Mouse (Mus musculus) limb, embryonic 14.5 days (tissue): Measurements from ENCODE around the gene Dcaf11. TPM values are rescaled to one million over a fixed set of nuclear protein-coding genes. Genes with fewer than 3 reads are reported as not detected.

Experiments used
- ATAC-seq: fragments of 200-750 bp; cut with Nextera tagmentation; 2 replicates; pipeline ENCODE4 v1.8.0; 2017; ENCODE audit warnings: low read depth, moderate number of reproducible peaks, moderate TSS enrichment; ENCODE audit not compliant: low FRiP score
- DNase-seq: peaks from one replicate; pipeline ENCODE4 v3.0.0-alpha.2; 2015; ENCODE audit warnings: low spot score
- H3K27ac ChIP-seq: fragments of 300-500 bp; sonication (generic); replicated peaks from 2 replicates; pipeline ENCODE4 v1.5.1; 2014; ENCODE audit warnings: low read depth, mild to moderate bottlenecking, low read length, moderate library complexity, mixed read lengths
- H3K27me3 ChIP-seq: fragments of 300-500 bp; sonication (generic); 2 replicates; pipeline ENCODE4 v1.6.1; 2014; ENCODE audit warnings: low read length, mixed read lengths; ENCODE audit not compliant: control insufficient read depth, insufficient read depth
- H3K36me3 ChIP-seq: fragments of 300-500 bp; sonication (generic); 2 replicates; pipeline ENCODE4 v1.6.1; 2014; ENCODE audit warnings: mild to moderate bottlenecking, low read length, moderate library complexity, mixed read lengths; ENCODE audit not compliant: control insufficient read depth, insufficient read depth
- H3K4me1 ChIP-seq: fragments of 300-500 bp; sonication (generic); 2 replicates; pipeline ENCODE4 v1.6.1; 2014; ENCODE audit warnings: antibody characterized with exemption, low read length, mixed read lengths; ENCODE audit not compliant: control insufficient read depth, insufficient read depth
- H3K4me2 ChIP-seq: fragments of 300-500 bp; sonication (generic); replicated peaks from 2 replicates; pipeline ENCODE4 v1.6.1; 2014; ENCODE audit warnings: low read depth, mild to moderate bottlenecking, low read length, moderate library complexity; ENCODE audit not compliant: severe bottlenecking
- H3K4me3 ChIP-seq: fragments of 300-500 bp; sonication (generic); replicated peaks from 2 replicates; pipeline ENCODE4 v1.5.1; 2014; ENCODE audit warnings: low read length
- H3K9ac ChIP-seq: fragments of 300-500 bp; sonication (generic); 2 replicates; pipeline ENCODE4 v1.6.1; 2014; ENCODE audit warnings: mild to moderate bottlenecking, low read depth, low read length, moderate library complexity; ENCODE audit not compliant: severe bottlenecking
- H3K9me3 ChIP-seq: fragments of 300-500 bp; sonication (generic); 2 replicates; pipeline ENCODE4 v1.6.1; 2016; ENCODE audit warnings: low read length; ENCODE audit not compliant: control insufficient read depth
- POLR2A ChIP-seq: fragments of 200-500 bp; IDR thresholded peaks from 2 replicates; pipeline ENCODE4 v1.8.0; 2012; ENCODE audit warnings: inconsistent platforms, mild to moderate bottlenecking, moderate library complexity, borderline replicate concordance; ENCODE audit not compliant: insufficient read depth, insufficient read length; ENCODE audit errors: extremely low read depth
- WGBS: fragments of 180-500 bp; shearing (Covaris S2); extraction: QIAGEN DNeasy Blood & Tissue Kit; methylation state at CpG from one replicate; pipeline ENCODE4 v1.1.7; 2014; 5-methylcytosine and 5-hydroxymethylcytosine counted together
- polyA plus RNA-seq, 2 experiments: library from polyadenylated mRNA; depleted of rRNA in 1 of 2; stranded (reverse) in 1 of 2; unstranded in 1 of 2; fragments of >200 nt; fragmentation: Nextera tagmentation in 1 of 2; extraction: Ambion mirVana in 1 of 2; gene quantifications; 2 replicates each; pipeline versions ENCODE4 v1.2.1 to v1.2.3; 2012 to 2014

Gene Dcaf11
- polyA plus RNA-seq, 2 experiments, result 53.0 to 53.8 TPM

DNA sequence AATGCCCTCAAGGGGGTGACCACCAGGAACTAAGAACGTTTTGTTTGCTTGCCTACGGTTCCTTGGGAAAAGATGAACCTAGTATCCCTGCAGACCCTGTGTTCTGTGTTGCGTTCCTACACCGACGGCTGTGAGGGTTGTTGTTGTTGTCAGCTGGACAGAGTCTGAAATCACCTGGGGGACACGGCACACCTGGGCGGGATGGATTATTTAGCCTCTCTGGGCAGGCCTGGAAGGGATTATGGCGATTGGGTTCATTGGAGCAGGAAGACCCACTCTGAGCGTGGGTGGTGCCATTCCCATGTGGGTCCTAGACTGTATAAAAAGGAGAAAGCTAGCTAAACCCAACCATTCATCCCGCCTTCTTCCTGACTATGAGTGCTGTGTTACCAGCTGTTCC lies 2.1 kb downstream of the Dcaf11 start:
- Histone ChIP-seq H3K36me3 (peaks cover 37% of the 10 kb centered on the region), H3K4me2 (peak overlapping the region; percentile 72; the same call in 1 of the 2 replicates), H3K27ac (no peak overlapping the region), H3K4me1 (peaks cover 5% of the 10 kb centered on the region), H3K9me3 (no peaks in the 10 kb centered on the region), H3K9ac (no peak overlapping the region), H3K4me3 (no peak overlapping the region), H3K27me3 (no peaks in the 10 kb centered on the region)
- no peak for ATAC-seq
- DNase-seq, result no peak
- 81% methylated on average over 10 of the region's 10 CpGs for WGBS
- no peak for TF ChIP-seq POLR2A

DNA sequence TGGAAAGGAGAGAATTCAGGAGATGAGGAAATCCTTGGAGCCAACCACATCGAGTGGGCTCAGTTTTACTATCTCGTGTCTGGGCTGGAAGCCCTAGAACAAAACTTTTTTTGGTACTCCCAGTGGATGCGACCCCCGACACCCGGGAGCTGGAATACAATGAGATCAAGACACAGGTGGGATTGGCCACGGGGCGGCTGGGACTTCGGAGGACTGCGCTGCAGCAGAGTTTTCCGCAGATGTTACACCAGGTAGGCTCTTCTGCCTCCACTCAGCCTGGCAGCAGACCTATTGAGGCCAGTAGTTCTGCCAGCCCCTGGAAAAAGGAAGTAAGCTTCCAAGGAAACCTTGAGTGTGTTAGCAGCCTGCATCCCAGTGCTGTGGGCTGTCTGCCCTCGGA lies 3.4 kb downstream of the Dcaf11 start:
- 89% methylated on average over 11 of the region's 11 CpGs for WGBS
- no peak overlapping the region for H3K9ac ChIP-seq
- no peak for ATAC-seq

GRCm38 (mm10) chr14:55565748-55566147 lies 5.9 kb downstream of the Dcaf11 start:
- no peak for TF ChIP-seq POLR2A
- no peak overlapping the region for H3K4me2 ChIP-seq

More for the DNA sequence above, 3.4 kb downstream of the Dcaf11 start:
- no peaks in the 10 kb centered on the region for H3K27me3 ChIP-seq
- H3K4me1 ChIP-seq, result peaks cover 5% of the 10 kb centered on the region
- H3K4me3 ChIP-seq, result no peak overlapping the region
- no peak for TF ChIP-seq POLR2A
- H3K4me2 ChIP-seq, result no peak overlapping the region
- H3K36me3 ChIP-seq, result peaks cover 49% of the 10 kb centered on the region
- H3K27ac ChIP-seq, result no peak overlapping the region
- no peaks in the 10 kb centered on the region for H3K9me3 ChIP-seq
- DNase-seq, result no peak

GRCm38 (mm10) chr14:55567496-55567895 lies 7.7 kb downstream of the Dcaf11 start:
- 93% methylated on average over 3 of the region's 3 CpGs for WGBS
- no peak for TF ChIP-seq POLR2A
- H3K4me1 ChIP-seq, result no peaks in the 10 kb centered on the region
- H3K4me2 ChIP-seq, result no peak overlapping the region
- no peak overlapping the region for H3K9ac ChIP-seq
- no peak for DNase-seq
- H3K4me3 ChIP-seq, result no peak overlapping the region
- H3K9me3 ChIP-seq, result no peaks in the 10 kb centered on the region
- H3K27ac ChIP-seq, result no peak overlapping the region
- H3K36me3 ChIP-seq, result peaks cover 66% of the 10 kb centered on the region
- no peak for ATAC-seq
- H3K27me3 ChIP-seq, result no peaks in the 10 kb centered on the region

More at GRCm38 (mm10) chr14:55565748-55566147, 5.9 kb downstream of the Dcaf11 start:
- no peak for ATAC-seq
- Histone ChIP-seq H3K4me3 (no peak overlapping the region), H3K36me3 (peaks cover 66% of the 10 kb centered on the region), H3K4me1 (peaks cover 5% of the 10 kb centered on the region), H3K27me3 (no peaks in the 10 kb centered on the region), H3K9ac (no peak overlapping the region), H3K27ac (no peak overlapping the region), H3K9me3 (no peaks in the 10 kb centered on the region)
- 86% methylated on average over 3 of the region's 3 CpGs for WGBS
- DNase-seq, result no peak

- no peak for ATAC-seq
- no peaks in the 10 kb centered on the region for H3K9me3 ChIP-seq
- H3K4me1 ChIP-seq, result no peaks in the 10 kb centered on the region
- no peak overlapping the region for H3K27ac ChIP-seq
- WGBS, result 88% methylated on average over 2 of the region's 2 CpGs
- H3K9ac ChIP-seq, result no peak overlapping the region
- H3K36me3 ChIP-seq, result peaks cover 43% of the 10 kb centered on the region
- H3K27me3 ChIP-seq, result no peaks in the 10 kb centered on the region
- no peak for TF ChIP-seq POLR2A
- no peak for DNase-seq
- no peak overlapping the region for H3K4me2 ChIP-seq
- H3K4me3 ChIP-seq, result no peak overlapping the region
These were observed 10.8 kb downstream of the Dcaf11 start for GRCm38 (mm10) chr14:55570588-55570987.

DNA sequence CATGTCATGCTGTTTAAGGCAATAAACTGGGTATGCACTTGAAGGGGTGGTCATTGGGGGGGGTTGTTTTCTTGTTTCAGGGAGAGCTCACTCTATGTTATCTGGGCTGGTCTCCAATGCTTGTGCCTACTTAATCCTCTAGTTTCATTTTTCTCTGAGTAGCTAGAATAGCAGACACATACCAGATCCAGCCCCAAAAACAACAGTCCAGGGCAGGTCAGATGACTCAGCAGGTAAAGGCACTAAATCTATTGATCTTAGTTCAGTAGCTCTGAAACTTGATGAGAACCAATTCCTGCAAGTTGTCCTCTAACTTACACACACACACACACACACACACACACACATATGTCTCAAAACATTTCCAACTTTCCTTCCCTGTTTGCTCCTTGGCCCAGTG lies 12.0 kb downstream of the Dcaf11 start:
- ATAC-seq (no peak), DNase-seq (no peak)
- H3K27ac ChIP-seq, result no peak overlapping the region
- H3K9ac ChIP-seq, result no peak overlapping the region
- H3K36me3 ChIP-seq, result peaks cover 31% of the 10 kb centered on the region
- H3K27me3 ChIP-seq, result no peaks in the 10 kb centered on the region
- H3K4me2 ChIP-seq, result no peak overlapping the region
- H3K4me1 ChIP-seq, result no peaks in the 10 kb centered on the region
- no peak overlapping the region for H3K4me3 ChIP-seq
- H3K9me3 ChIP-seq, result no peaks in the 10 kb centered on the region
- no peak for TF ChIP-seq POLR2A
